Mouse (Mus musculus) adrenal gland, adult 18-20 months (tissue): ENCODE measurements around the gene Slc31a1. TPM values are rescaled to one million over a fixed set of nuclear protein-coding genes. Genes with fewer than 3 reads are reported as not detected.

Experiments
- DNase-seq, 2 experiments: peaks; one replicate each; pipeline ENCODE4 v3.0.0; 2021 to 2022; ENCODE audit warnings: low spot score in 2 of 2
- total RNA-seq, 2 experiments: library from RNA; stranded (reverse); gene quantifications; 1 replicate in 1 of 2; 2 replicates in 1 of 2; pipeline ENCODE4 v1.2.3; 2021

Gene Slc31a1
- total RNA-seq, 2 experiments from 2014 or later = 49.1 to 50.2 TPM

DNA sequence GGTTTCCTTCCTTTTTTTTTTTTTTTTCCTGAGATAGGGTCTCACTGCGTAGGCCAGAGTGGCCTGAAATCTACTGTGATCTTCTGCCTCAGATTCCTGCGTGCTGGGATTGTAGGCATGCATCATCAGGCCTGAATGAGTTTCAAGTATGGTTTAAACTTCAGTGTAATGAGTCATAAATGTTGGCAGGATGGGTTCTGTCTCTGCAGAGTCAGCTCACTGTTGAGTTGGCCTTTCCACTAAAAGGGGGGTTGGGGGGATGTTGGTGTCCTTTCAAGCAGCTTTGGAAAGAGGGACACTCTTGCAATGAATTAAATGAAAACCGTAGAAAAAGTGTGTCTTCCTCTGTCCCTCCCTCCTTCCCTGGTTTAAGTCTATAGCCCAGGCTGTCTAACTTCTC, 38.4 kb downstream of the Slc31a1 start:
- no peak for DNase-seq

DNA sequence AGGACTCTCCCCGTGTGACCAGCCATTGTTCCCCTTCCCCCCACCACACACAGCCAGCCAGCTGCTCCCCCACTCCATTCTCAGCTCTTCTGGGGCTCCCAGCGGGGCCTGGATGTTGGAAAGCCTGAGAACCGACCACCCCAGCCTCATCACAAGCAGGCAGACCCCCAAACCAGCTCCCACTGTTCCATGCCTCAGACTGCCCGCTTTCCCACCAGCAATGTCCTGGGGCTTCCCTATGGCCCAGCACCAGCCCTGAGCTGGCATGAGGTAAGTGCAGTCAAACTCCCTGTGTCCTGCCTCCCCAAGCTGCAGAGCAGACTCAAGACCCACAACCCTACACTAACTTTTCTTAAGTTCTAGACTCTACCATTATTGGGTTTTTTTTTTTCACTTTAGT, 45.6 kb downstream of the Slc31a1 start:
- no peak for DNase-seq

DNA sequence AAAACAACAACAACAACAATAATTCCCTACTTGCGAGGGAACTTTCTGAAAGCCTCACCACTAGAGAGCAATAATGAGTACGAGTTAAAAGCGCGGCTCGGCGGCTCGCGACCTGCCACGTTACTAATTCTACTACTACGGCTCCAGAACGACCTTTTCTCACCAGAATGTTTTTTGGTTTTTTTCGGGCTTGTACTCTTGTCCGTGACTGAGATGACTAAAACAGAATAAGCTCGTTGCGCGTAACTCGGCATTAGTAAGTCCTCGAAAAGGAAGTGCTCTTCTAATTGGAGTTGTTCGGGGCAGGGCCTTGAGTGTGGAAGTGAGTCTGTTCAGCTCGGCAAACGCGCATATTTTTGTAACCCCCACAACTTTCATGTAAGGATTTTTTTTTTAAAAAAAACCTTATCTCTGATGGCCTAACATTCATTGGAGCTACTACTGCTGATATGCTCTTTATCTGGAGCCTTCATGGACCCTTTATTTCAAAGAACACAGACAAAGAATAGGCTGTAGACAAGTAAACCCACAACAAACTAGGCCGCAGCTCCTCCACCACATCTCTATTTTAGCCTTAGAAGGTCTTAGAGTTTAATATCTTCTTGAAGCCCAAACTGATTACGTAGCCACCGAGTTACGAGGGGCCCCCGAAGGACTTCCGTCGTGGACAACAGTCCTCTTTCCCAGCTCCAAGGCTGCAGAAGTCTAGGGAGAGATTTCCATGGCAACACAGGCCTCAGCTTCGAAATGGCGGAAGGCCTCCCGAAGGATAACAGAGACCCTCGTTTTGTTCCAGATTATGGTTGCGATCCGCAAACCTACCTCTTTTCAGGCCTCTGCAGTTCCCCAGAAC, 47.4 kb downstream of the Slc31a1 start:
- DNase-seq = peak; percentile 26 to 45

DNA sequence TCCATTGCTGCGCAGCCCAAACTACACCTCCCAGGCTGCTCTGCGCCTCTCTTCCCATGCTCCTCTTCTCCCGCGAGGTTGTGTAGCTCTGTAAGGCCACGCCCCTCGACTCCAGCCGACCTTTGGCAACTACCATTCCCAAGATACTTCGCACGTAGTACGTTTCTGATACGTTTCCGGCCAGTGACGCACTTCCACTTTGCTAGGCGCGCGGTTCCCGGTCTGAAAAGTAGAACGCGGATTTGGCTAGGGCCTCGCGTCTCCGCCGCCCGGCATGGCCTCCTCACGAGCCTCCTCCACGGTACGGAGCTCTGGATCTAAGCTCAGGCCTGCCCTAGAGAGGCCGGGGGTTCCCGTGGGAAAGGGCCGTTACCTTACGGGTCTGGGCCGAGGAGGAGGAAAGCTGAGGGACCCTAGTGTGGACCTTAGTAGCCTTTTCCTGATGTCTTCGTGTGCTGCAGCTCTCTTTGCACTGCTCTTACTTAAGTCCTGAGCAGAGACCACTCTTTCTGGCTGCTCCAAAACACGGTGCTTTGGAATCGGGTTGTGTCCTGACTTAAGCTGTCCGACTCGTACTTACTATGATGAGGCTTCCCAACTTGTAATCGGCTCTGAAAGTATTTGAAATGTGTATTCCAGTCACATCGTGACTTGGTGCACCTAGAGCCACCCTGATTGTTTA, 48.2 kb downstream of the Slc31a1 start, which contains the start of the genes Cdc26 and Prpf4:
Gene Cdc26, minus strand, starts transcription at position 42 of the 682 bp plus-strand sequence.
Gene Prpf4, plus strand, starts transcription at position 197 of the 682 bp plus-strand sequence.
- peak; percentile 89 to 90 for DNase-seq

DNA sequence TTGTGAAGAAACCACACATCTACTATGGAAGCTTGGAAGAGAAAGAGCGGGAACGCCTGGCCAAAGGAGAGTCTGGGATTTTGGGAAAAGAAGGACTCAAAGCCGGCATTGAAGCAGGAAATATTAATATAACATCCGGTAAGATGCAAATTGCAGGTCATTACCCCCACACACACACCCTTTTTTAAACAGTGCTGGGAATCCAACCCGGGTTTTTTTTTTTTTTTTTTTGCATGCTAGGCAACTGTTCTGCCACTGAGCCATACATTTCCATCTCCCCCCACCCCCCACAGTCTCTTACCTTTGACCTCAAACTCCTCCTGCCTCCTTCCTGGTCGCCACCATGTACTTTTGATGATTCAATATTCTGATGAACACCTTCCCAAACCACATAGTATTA, 49.1 kb downstream of the Slc31a1 start:
- DNase-seq = no peak

DNA sequence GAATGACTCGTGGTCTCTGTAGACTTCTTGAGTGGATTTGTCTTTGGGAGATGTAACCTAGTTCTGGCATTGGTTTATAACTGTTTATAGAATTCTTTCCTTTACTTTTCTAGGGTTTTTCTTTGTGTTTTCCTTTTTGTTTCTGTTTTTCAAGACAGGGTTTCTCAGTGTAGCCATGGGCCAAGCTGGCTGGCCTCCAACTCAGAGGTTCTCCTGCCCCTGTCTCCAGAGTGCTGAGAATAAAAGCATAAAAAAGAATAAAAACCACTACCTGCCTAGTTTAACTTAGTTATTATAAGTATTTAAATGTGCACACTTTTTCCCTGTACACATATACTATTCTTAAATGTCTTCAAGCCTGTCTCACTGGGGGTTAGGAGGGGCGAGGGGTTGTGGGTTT, 49.8 kb downstream of the Slc31a1 start:
- DNase-seq = no peak

DNA sequence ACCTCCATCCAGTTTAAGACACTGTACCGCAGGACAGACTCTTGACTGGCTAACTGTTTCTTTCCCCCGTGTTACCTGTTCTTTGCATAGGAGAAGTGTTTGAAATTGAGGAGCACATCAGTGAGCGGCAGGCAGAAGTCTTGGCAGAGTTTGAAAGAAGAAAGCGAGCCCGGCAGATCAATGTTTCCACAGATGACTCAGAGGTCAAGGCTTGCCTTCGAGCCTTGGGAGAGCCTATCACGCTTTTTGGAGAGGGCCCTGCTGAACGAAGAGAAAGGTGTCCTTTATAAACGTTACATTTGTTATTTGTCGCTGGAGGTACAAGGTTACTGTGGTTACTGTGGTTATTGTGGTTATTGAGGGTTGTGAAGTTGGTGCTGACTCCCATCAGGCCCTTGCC, 51.1 kb downstream of the Slc31a1 start:
- peak in 1 of 2 experiments; percentile 50 for DNase-seq

DNA sequence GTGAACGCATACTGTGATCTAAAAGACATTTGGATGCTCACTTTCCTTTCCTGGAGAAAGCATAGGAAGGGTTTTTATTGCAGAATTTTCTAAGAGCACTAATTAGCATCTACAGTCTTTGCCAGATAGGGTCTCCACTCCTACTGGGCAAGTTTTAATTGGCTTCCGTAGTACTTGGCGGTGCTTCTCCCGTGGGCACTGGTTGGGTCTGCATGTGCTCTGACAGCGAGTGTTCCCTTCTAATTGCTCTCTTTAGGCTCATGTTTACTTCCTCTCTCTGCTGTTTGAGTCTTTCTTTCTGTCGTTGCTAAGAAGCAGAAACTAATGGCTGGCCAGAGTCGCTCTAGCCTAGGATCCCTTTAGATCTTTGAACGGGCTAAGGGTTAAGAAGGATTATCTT, 57.9 kb downstream of the Slc31a1 start:
- DNase-seq = no peak

DNA sequence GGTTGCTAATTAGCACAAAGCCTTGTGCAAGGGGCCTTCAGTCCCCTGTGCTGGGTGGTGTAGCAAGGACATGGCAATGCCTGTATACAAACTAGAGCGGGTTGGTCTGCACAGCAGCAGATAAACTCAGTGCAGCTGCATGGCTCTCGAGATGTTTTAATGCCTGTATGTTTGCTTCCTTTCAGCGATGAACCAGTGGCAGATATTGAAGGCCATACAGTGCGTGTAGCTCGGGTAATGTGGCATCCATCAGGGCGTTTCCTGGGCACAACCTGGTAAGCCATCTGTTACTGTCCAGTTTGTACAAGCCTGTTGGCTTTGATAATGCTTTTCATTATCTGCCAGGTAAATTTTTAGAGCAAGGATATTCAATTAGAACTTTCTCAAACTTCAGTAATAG, 58.6 kb downstream of the Slc31a1 start:
- no peak for DNase-seq

DNA sequence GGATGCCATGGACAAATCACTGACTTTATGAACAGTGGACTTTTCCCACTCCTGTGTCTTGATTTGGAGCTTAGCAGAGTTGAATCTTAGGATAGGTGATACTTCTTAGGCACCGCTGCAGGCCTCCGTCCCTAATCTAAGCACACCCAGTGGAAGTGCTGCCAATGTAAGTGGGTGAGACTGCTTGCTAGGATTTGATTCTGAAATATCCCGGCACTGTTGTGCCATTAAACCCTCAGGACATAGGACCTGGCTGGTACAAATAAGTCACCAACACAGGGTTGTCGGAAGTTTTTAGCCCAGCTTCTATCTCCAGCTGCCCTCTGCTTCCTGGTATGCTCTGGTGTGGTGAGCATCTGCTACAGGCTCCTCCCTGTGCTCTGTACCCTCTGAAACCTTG, 65.4 kb downstream of the Slc31a1 start:
- DNase-seq = no peak

DNA sequence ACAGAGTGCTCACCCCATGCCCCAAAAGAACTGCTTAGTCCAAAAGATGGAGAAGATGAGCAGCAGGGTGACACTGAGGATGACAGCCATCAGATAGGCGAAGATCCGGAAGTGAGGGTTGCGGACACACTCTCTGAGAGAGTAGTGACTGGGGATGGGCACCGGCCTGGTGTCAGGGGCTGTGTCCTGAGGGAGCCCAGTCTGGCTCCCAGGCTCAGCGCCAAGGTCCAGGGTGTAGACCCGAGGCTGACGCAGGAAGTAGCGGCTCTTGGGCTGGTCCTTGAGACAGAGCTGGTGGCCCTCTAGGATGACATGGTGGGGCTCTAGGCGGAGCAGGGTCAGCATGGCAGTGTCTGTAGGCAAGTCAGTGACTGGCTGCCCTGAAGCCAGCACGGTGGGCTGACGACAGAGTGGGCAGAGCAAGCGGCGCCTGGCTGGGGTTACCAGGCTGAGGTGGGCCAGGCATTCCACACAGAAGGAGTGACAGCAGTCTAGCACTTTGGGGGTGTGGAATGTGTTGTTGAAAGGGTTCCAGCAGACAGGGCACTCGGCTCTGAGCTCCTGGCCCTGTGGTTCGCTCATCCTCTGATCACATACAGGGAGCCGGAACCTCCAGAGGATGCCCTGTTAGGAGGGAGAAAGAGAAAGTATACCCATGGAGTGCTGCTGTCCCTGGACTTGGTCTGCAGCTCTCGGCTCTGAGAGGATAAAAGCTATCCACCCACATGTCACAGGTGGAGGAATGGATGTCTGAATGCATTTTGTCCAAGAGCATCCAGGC, 67.6 kb downstream of the Slc31a1 start:
- no peak for DNase-seq

DNA sequence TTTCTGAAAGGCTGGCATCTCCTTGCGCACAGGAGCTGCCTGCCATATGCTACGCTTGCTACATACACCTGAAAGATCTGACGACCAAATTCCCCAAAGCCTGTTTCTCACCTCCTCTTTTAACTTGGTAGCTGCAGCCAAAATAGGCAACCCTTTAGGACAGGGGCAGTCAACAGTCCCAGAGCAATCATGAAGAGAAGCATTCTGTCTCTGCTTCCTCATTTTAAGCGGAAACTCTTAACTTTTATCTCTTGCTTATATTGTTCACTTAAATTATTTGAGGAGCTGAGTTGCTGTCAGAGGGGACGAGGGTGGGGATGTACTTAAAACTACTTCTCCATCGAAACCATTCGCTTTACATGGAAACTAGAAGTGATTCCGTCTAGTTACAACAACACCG, 69.1 kb downstream of the Slc31a1 start:
- no peak for DNase-seq

DNA sequence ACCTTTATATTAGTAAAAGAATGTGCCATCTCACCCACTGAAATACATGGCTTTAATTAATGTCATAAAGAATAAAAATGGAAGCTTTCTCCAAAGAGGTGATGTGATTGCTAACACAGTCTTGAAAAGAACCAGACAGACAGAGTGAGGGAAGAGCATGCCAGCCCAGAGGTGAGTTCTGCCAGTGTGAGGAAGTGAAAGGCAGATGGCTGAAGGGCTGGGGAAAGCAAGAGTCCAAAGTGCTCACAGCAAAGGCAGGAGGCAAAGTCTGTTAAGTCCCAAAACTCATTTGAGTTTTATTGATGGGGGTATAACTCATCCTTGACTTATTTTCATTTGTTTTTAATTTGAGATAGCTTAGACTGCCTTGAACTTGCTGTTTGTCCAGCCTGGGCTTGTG, 70.2 kb downstream of the Slc31a1 start:
- no peak for DNase-seq

DNA sequence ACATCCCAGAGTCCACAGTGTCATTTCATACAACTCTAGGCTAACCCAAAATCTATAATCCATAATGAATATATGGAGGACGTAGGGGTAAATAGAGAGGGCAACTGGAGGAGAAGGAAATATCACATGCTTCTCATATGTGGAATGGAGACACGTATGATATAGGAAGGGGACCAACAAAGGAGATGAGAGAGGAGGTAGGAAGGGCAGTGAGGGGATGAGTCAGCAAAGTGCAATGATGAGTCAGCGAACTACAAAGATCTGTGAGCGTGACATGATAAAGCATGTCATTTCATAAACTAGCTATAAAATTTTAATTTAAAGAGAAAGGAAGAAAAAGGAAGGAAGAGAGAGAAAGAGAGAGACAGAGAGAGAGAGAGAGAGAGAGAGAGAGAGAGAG, 71.0 kb downstream of the Slc31a1 start:
- no peak for DNase-seq

DNA sequence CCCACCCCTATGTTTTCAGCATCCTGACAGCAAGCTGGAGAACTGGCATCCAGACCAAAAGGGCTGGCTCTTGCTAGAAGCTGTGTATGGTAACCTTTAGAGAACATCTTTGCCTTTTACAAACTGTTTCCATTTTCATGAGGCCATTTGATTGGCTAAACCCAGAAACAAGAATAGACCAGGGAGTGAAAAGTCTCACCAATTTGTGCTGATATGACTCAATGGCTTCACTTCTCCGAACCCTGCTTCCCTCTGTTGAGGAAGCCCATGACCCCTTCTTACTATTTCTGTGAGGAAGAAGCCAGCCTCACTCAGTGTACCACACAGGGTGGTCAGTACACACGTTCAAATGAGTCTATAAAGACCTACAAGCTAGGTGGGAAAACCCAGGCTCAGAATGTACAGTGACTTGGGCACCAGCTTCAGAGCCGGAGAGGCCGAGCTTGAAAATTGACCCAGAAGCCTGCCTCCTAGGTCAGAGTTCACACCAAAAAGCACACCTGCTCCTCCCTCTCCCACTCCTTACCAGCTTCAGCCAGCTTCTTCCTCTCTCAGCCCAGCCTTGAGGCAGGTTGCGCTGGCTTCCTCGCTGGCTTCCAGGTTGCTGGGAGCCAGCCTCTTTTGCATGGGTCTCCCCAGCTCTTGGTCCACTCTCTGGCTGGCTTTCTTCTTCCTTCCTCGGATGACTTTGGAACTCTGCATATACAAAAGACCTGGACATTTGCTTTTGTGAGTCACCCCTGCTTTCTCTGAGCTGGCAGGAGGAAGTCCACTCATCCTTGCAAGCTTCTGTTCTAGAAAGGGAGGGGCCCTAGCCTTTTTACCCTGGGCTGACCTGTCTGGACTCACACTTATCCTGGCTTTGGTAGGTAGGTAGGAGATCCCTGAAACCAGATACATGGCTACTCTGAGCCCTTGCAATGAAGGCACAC, 73.7 kb downstream of the Slc31a1 start:
- DNase-seq = no peak

DNA sequence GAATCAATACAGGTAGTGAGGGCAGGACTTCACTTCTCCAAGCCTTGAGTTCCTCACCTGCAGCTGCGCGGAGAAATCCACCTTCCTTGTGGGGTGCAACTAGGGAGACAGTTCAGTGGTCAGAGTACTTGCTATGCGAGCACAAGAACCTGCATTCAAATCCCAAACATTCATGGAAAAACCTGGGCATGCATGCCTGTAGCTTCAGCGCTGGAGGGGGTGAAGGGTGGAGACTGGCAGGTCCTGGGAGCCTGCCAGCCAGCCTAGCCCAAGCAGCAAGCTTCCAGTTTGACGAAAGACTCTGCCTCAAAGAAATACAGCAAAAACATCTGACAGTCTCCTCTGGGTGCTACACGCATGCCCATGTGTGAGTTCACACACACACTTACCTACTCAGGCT, 74.6 kb downstream of the Slc31a1 start, which contains the start of gene Rnf183:
Gene Rnf183, minus strand, starts transcription at position 172 of the 400 bp plus-strand sequence.
- DNase-seq = no peak

DNA sequence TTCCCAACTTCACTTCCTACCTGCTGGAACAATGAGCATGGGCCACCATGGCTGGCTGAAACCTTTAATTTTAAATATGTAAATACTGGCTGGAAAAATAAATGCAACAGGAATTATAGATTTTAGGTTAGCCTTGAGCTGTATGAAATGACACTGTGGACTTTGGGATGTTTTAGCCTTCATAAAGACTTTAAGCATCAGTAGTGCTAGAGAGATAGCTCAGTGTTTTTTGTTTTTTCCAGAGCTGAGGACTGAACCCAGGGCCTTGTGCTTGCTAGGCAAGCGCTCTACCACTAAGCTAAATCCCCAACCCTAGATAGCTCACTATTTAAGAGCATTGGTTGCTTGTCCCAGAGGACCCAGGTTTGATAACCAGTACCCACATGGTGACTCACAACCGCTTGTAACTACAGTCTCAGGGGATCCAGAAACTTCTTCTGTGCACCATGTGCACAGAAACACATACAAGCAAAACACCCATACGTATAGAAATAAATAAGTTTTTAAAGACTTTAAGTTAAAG, 76.8 kb downstream of the Slc31a1 start:
- no peak for DNase-seq

DNA sequence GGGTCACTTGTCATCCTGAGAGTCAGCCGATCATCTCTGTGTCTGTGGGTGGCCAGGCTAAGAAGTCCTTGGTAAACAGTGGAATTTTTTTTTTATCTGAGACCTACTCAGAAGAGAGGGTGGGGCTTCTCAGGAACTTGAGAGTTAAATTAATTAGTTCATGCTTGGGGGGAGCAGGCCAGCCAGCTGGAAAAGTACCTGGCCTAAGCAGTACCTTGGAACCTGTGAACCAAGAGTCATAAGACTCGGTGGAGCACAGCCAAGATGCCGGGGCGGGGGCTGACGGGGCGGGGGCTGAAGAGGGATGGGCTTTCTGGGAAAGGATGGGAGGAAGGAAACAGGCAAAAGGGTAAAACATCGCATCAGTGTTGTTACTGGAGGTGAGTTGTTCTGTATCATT, 77.3 kb downstream of the Slc31a1 start:
- no peak for DNase-seq

DNA sequence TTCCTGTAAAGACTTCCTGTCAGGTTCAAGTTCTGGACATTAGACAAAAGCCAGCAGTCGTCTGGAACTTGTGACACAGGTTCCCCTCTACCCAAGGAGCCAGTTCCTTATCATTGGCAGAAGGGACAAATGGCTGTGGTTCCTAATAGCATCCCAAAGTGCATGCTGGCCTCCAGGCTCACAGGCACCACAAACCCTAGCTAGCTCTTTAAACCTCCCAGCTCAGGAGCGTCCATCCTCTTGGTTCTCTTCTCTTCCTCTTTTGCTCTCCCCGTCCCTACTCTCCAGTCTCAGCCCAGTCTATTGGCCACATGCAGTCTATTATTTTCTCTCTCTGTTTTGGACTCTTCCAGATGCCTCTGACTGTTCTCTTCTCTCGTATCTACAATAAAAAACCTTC, 79.3 kb downstream of the Slc31a1 start:
- DNase-seq = no peak

DNA sequence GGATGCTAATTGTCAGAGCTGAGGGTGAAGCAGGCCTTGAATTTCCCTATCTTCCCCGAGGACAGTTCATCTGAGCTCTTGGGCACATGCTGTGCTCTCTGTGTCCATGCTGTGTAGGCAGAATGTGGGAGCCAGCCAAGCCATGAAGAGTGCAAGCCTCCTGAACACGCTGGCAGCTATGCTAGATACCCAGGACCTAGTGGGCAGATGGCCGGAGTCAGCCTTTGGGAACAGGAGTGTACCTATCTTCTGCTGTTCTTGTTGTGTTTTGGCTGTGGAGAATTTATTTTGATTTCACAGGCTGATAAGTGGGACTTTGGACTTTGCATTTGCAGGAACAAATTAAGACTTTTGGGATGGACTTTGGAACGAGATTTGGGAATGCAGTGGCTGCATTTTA, 80.0 kb downstream of the Slc31a1 start:
- DNase-seq = no peak
